Mouse (Mus musculus) layer of hippocampus, adult 8-10 months (tissue): Measurements from ENCODE around the gene 2810004N23Rik. TPM values are rescaled to one million over a fixed set of nuclear protein-coding genes. Genes with fewer than 3 reads are reported as not detected.

Source experiments
- DNase-seq, 2 experiments: peaks; one replicate each; pipeline ENCODE4 v3.0.0; 2022; ENCODE audit warnings: low spot score in 2 of 2
- total RNA-seq, 4 experiments: library from RNA; stranded (reverse); gene quantifications; 2 replicates each; pipeline ENCODE4 v1.2.4; 2022

2810004N23Rik gene
- total RNA-seq, 4 experiments from 2014 or later, result 18.2 to 23.4 (median 21.0) TPM

GRCm38 (mm10) chr8:124826658-124827057 lies 36.3 kb downstream of the 2810004N23Rik start:
- peak in 1 of 2 experiments; percentile 28 for DNase-seq

GRCm38 (mm10) chr8:124823497-124823896 lies 39.4 kb downstream of the 2810004N23Rik start:
- no peak for DNase-seq

- no peak for DNase-seq
Measured at GRCm38 (mm10) chr8:124820125-124820524, 42.8 kb downstream of the 2810004N23Rik start.

- DNase-seq, result no peak
Measured at GRCm38 (mm10) chr8:124819612-124820115, 43.3 kb downstream of the 2810004N23Rik start.

- DNase-seq, result no peak
Measured at GRCm38 (mm10) chr8:124817361-124817760, 45.6 kb downstream of the 2810004N23Rik start.

GRCm38 (mm10) chr8:124816866-124817265 lies 46.1 kb downstream of the 2810004N23Rik start:
- no peak for DNase-seq

- DNase-seq, result no peak
Measured at GRCm38 (mm10) chr8:124815870-124816269, 47.0 kb downstream of the 2810004N23Rik start.

- no peak for DNase-seq
Measured at GRCm38 (mm10) chr8:124813326-124813725, 49.6 kb downstream of the 2810004N23Rik start.

- DNase-seq, result no peak
Measured at GRCm38 (mm10) chr8:124810689-124811394, 52.1 kb downstream of the 2810004N23Rik start.

- no peak for DNase-seq
Measured at GRCm38 (mm10) chr8:124810056-124810610, 52.8 kb downstream of the 2810004N23Rik start.

GRCm38 (mm10) chr8:124809419-124809818 lies 53.5 kb downstream of the 2810004N23Rik start:
- no peak for DNase-seq

- no peak for DNase-seq
Measured at GRCm38 (mm10) chr8:124805990-124806389, 56.9 kb downstream of the 2810004N23Rik start.

GRCm38 (mm10) chr8:124803824-124804702 lies 58.9 kb downstream of the 2810004N23Rik start:
- DNase-seq, result no peak

- DNase-seq, result no peak
Measured at GRCm38 (mm10) chr8:124800542-124800941, 62.4 kb downstream of the 2810004N23Rik start.

GRCm38 (mm10) chr8:124795781-124796488 lies 67.0 kb downstream of the 2810004N23Rik start:
- DNase-seq, result no peak

- peak; percentile 45 to 70 for DNase-seq
Measured at GRCm38 (mm10) chr8:124794486-124794780, 68.5 kb downstream of the 2810004N23Rik start.

- no peak for DNase-seq
Measured at GRCm38 (mm10) chr8:124793661-124794485, 69.0 kb downstream of the 2810004N23Rik start.

- DNase-seq, result peak; percentile 35 to 66
Measured at GRCm38 (mm10) chr8:124793172-124793651, 69.7 kb downstream of the 2810004N23Rik start.

- peak; percentile 27 to 29 for DNase-seq
Measured at GRCm38 (mm10) chr8:124792708-124793107, 70.2 kb downstream of the 2810004N23Rik start, which contains the start of gene Trim67. Gene Trim67 (plus strand): TSS chr8:124793092.

GRCm38 (mm10) chr8:124792186-124792585 lies 70.7 kb downstream of the 2810004N23Rik start:
- DNase-seq, result peak; percentile 29 to 45
